Mouse (Mus musculus): Measurements from ENCODE around the gene Tmem88.
"Not testable (repeated sequence)": the region's sequence is repeated elsewhere in the genome, so short reads cannot be mapped to it uniquely, and the experiment has no call there.

Gene Tmem88

GRCm38 (mm10) chr11:69401987-69402386, 4.0 kb upstream of the Tmem88 start:
- DNase-seq, result no peak

- DNase-seq, result peak; percentile 88
These were observed 3.2 kb upstream of the Tmem88 start for GRCm38 (mm10) chr11:69401210-69401637.

- no peak for DNase-seq
These were observed 2.2 kb upstream of the Tmem88 start for GRCm38 (mm10) chr11:69400083-69400850.

DNA sequence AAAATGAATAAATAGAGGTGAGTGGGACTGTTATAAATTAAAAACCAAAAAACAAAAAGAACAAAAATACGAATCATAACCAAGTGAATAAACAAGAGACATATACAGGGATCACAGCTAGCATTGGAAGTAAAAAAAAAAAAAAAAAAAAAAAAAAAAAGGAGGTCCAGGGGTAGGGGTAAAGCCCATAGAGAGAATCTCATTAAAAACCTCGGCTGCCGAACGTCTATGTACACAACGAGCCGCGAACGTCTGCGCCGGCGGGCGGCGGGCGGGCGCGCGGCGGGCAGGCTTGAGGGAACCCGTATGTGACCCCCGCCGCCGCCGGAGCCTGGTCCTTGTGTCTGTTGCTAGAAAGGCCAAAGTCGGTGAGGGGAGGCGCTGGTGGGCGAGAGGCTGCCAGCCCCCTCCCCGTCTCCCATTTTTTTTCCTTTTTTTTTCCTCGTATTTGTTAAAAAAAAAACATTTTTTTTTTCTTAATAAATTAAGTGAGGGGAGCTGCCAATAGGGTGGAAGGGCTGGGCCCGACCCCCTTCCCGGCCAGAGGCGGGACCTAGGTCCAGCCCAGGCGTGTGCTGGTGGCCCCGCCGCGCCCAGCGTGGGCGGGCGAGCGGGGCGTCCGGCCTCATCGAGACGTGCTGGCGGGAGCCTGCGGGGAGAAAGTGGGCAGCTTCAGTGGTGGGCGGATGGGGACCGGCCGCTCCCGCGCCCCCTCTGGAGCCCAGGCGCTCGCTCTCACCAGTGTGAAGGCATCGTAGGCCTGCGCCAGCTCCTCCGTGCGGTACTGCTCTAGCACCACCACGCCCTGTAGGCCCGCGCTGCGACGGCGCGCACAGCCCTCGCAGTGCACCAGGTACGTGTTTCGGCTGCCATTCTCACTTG, 1.4 kb upstream of the Tmem88 start:
- no peak for DNase-seq

DNA sequence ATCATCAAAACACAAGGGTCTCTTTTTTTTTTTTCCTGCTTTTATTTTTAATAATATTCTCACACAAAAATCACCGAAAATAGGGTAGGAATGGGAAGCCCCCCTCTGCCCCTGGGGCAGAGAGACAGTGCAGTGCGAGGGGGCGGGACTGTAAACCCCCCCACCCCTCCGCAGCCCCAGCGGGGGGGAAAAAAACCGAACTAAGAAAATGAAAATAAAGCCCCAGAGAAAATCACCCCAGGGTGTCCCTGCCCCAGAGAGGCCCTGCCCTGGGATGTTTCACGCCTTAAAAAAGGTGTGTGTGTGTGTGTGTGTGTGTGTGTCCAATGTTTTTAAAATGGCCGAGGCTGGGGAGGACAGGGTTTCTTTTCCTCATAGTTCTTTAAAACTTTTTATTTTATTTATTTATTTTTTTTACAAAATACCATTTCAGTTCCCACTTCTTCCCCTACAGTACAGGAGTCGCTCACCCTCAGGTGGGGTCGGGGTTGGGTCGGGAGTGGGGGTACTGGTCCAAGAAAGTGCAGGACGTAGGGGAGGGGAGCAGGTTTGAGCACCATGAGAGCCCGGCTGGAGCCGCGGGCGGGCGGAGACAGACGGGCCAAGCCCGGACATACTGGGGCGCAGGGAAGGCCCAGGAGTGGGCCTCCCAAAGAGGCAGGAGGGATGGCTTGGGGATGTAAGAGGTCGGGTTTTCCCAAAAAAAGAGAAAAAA, 609 bp upstream of the Tmem88 start:
- DNase-seq, result no peak

DNA sequence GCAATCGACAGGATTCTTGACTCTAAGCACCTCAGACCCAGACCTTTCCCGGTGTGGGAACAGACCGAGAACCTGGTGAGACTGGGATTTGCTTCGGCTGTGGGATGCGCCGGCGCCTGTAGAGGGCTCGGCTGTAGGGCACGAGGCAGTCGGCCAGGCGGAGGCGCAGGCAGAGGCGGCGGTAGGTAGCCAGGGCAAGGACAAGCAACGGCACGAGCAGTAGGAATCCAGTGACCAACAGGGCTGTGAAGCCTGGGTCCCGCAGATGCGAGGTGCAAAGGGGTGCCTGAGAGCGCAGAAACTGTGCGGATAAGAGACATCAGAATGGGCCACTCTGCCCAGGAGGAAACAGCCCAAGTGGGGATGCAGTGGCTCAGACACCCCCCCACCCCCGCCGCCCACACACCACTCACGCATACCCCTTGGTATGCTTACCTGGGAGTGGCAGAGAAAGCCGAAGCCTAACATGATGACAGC, 415 bp downstream of the Tmem88 start:
- no peak for DNase-seq

GRCm38 (mm10) chr11:69396772-69397171, 1.3 kb downstream of the Tmem88 start:
- DNase-seq, result no peak

DNA sequence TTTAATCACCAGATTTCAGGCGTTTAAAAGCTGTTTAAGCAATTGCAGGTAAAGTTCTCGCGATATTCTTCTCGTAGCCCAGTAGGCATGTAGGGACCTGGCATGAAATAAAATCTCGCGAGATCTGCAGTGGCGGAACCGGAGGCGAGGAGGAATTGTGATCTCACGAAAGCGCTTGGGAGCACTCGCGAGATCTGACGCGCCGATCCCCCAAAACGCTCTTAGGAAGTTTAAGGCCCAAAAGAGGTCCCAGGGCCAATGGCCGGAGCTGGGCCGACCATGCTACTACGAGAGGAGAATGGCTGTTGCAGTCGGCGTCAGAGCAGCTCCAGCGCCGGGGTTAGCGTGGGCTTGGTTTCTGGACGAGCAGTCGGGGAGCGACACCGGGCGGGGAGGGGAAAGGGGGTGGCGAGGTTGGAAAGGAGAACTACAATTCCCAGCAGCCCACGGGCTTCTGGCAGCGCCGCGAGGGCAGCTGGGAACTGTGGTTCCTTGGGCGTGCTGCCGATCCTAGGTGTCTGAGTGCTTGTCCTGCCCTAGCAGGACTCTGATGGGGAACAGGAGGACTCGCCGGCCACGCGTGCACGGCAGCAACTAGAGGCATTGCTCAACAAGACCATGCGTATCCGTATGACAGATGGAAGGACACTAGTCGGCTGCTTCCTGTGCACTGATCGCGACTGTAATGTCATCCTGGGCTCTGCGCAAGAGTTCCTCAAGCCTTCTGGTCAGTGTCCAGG, 2.2 kb downstream of the Tmem88 start:
- DNase-seq, result peak; percentile 95

GRCm38 (mm10) chr11:69395235-69395633, 2.8 kb downstream of the Tmem88 start, which contains the start of the genes Naa38 and Cyb5d1:
Gene Naa38, plus strand, starts transcription at chr11:69395487.
Gene Cyb5d1, minus strand, starts transcription at chr11:69395631.
- DNase-seq, result peak; percentile 86

DNA sequence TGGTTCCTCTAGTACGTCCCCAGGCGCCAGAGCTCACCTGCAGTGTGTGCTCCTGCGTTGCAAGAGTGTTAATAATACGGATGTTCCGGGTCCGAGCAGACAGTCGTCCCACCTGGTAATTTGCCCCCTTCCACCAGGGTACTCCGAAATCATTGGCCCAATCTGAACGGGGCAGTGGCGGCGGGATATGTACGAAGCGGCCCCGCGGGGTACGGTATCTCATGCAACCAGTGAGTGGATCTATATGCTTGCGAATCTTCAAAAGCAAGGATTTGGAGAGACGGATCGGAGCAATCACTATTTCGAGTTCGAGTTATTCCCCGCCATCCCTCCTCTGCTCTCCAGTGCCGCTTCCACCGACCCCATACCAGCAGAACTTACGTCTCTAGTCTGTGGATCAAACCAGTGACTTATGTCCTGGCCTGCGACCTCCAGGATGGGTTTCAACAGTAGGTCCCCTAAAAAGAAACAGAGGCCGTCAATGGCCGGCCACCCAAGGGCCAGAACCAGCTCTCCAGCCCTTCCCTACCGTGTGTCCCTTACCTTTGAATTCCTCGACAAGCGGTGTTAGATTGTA, 3.4 kb downstream of the Tmem88 start:
- DNase-seq, result not testable (repeated sequence)

DNA sequence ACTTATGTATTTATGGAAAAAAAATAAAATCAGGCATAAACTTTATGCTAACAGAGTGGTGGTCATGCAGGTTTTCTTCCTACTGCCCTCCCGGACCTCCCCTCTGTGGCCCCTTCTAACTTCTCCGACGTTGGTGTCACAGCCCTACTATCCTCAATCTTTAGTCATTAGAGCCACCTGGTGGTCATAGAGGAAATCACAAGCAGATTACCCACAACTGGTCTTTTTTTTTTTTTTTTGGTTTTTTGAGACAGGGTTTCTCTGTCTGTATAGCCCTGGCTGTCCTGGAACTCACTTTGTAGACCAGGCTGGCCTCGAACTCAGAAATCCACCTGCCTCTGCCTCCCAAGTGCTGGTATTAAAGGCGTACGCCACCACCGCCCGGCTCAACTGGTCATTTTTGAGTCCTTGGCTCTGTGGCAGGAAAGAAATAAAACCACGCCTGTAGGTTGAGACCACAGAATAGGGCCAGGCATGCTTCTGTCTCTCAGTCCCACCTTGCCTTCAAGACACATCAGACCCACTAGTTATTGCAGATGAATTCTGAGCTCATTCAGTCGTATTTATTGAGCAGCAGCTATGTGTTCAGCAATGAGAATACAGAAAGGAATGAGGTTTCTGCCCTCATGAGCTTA, 7.5 kb downstream of the Tmem88 start:
- peak; percentile 73 for DNase-seq

GRCm38 (mm10) chr11:69389531-69390399, 8.3 kb downstream of the Tmem88 start:
- no peak for DNase-seq

- DNase-seq, result no peak
These were observed 9.4 kb downstream of the Tmem88 start for GRCm38 (mm10) chr11:69388680-69389079.

GRCm38 (mm10) chr11:69386758-69387157, 11.3 kb downstream of the Tmem88 start:
- no peak for DNase-seq

DNA sequence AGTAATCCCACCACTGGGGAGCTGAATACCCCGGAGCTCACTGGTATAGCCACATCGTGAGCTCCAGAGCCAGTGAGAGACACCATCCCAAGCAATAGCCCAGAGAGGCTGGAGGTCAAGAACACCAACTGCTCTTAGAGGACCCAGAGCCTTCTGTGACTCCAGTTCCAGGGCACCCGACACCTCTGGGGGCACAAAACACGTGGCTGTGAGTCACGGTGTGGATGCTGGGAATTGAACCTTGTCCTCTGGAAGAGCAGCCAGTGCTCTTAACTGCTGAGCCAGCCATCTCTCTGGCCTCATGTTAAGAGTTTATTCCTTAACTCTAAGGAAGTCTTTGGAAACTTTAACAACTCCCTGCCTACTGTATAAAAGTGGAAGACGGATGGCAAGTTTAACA, 13.1 kb downstream of the Tmem88 start:
- no peak for DNase-seq

- no peak for DNase-seq
These were observed 15.4 kb downstream of the Tmem88 start for GRCm38 (mm10) chr11:69382478-69383105.

DNA sequence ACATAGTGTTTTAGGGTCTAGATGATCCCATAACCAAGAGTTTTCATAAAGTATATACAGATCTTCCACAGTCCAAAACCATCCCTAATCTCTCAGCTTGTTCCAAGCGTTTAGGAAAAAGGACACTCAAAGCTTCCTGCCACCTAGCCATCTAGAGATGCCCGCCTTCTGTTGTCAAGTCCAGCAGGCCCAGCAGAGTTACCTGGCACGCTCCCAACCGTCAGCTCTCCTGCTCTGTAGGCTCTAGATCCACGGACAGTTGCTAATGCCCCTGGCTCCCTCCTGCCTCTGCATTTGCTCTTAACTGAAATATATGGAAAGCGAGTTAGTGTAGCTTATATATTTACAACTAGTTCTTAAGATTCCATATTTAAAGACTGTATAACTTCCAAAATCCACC, 16.7 kb downstream of the Tmem88 start:
- DNase-seq, result no peak

GRCm38 (mm10) chr11:69379600-69379999, 18.4 kb downstream of the Tmem88 start:
- no peak for DNase-seq

- DNase-seq, result no peak
These were observed 20.3 kb downstream of the Tmem88 start for GRCm38 (mm10) chr11:69377766-69378165.

GRCm38 (mm10) chr11:69375646-69376045, 22.4 kb downstream of the Tmem88 start:
- DNase-seq, result no peak

Data from thymus, postnatal 25 days (tissue).